Mouse (Mus musculus): Measurements from ENCODE around the gene Myocos. TPM values are rescaled to one million over a fixed set of nuclear protein-coding genes. Genes with fewer than 3 reads are reported as not detected.
A peak's percentile ranks its signal among the peaks of the same experiment; 100 is the strongest.
"Not testable (repeated sequence)": the region's sequence is repeated elsewhere in the genome, so short reads cannot be mapped to it uniquely, and the experiment has no call there.

The Myocos gene
- not detected for total RNA-seq (2021)
- long read RNA-seq, experiment 1: 0 reads
- long read RNA-seq, experiment 2: 0 reads

DNA sequence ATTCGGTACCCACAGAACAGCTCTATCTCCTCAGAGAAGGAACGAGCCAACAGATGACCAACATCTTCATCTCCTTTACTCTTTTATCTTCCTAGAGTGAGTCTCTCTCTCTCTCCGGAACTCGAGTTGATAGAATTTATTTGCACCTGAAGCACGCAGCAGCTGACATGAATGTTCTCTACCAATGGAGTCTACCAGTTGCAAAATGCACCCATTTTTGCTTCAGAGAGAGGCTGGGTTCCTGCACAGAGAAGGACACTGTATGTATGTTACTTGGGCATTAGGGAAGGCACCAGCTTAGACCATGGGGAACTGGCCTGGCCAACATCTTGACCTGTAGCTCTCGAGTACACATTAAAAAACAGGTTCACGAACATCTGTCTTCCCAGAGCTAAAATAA, at the start of gene Myocos:
Gene Myocos (minus strand): TSS at position 101 of the 400 bp plus-strand sequence.
- intact Hi-C loops (cut with DNase I): no loop called here
- DNase-seq: no peak

DNA sequence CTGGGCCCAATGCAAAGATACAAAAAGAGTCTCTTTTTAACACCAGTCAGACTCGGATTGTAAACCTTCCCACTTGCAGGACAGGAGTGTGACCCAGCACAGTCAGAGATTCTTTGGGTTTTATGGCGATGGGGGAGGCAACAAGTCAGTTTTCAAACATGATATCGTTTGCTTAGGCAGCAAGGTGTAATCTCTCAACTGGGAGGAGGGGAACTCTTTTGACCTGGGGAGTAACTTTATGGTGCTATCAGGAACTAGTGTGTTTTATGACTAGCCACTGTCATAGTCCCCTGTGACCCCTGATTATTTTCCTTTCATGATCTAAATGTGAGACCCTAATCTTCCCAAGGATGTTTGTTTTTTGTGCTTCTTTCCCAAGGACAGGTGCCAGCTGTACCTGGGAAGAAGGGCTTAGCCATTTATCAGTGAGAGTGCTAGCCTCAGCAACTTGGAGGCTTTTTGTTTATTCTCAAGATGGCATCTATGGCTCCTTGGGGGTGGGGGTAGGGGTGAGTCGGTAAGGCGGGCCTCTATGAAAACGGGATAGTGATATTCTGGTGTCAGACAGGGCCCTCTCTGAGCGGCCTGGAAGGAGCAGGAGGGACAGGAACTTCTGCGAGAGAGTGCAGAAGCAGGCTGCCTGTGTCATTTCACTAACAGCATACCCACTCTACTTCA, 42.5 kb upstream of the Myocos start:
- no peak for DNase-seq
- intact Hi-C loops (cut with DNase I): no loop called here

DNA sequence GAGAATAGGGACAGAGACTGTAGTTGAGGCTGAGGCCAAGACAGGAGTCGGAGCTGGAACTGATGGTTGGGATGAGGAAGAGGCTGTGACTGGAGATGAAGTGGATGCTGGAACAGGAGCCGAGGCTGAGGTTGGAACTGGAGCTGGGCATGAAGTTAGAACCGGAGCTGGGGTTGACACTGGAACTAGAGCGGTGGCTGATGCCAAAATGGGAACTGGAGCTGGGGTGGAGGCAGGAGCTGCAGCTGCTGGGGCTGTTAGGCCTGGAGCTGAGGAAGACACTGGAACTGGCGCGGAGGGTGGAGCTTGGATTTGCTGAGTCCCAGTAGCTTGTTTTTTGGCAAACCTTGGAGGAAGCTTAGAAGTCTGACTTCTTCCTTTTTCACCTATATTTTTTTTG, 39.8 kb upstream of the Myocos start:
- intact Hi-C loops (cut with DNase I): no loop called here
- peak; percentile 22 to 32 for DNase-seq

DNA sequence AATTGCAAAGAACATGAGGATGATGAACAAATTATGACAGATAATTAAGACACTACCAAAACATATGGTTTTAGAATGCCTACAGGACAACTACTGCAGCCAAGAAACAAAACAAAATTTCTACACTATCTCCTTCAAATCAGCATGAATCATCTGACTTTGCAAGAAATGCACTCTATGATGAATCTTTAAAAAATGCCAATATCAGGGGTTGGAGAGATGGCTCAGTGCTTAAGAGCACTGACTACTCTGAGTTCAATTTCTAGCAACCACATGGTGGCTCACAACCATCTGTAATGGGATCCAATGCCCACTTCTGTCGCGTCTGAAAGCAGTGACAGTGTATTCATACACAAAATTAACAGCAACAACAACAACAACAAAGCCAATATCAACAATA, 35.7 kb upstream of the Myocos start:
- intact Hi-C loops (cut with DNase I): no loop called here
- no peak for DNase-seq

DNA sequence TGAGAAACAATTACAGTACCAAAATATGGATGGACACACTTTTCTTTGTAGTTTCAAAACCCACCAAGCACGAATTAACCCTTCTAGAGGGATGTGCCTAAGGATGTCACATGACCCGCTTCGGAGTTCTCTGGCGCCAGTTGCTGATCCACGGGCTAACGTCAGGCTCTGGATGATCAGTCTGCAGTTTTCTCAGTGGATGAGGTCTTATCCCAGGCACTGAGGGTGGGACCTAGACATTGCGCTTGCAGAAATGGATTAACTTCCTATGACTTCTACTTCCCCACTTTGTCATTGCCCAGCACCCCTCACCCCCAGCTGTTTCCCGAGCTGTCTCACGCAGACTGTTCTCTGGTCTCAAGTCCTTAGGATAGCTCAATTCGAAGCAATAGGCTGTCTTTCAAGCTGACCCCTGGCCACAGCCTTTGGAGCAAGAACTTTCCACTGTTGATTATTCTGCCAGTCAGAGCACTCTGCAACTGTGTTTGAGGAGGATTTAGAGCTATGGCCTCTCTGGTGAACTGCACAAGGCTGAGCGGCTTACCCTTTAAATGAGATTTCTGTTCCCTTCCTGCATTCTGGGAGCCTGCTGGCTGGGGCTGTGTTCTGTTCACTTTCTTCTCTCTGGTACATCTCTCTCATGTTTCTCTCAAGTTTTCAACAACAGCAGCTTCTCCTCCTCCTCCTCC, 7.6 kb upstream of the Myocos start:
- DNase-seq: no peak
- intact Hi-C loops (cut with DNase I): loop anchor here (2.0 to 10.0 kb wide), 2 partner anchors 115 to 311 kb away; no protein-coding TSS in a partner anchor

DNA sequence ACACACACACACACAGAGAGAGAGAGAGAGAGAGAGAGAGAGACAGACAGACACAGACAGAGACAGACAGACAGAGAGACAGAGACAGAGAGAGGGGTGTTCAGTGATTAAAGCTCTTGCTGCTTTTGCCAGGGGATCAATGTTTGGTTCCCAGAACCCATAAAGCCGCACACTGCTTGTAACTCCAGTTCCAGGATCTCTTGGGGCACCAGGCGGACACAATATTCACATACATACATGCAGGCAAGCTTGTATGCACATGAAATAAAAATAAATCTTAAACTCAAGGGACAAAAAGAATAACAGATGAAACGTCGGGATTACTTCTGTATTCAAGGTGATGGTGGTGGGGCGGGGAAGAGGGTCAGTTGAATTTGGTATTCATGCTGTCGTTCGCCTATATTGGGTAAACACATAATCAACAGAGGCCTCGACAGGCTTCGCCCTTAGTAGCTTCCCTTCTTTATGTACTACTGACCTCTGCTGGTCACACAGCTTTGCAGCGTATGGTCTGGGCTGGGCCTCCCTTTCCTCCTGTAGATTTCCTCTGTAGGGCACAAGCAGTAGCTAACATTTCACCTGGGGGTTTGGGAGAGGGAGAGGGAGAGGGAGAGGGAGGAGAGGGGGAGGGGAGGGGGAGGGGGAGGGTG, 6.9 kb upstream of the Myocos start:
- DNase-seq: peak in 1 of 2 experiments; percentile 70
- intact Hi-C loops (cut with DNase I): loop anchor here (2.0 to 10.0 kb wide), 2 partner anchors 114 to 310 kb away; no protein-coding TSS in a partner anchor

DNA sequence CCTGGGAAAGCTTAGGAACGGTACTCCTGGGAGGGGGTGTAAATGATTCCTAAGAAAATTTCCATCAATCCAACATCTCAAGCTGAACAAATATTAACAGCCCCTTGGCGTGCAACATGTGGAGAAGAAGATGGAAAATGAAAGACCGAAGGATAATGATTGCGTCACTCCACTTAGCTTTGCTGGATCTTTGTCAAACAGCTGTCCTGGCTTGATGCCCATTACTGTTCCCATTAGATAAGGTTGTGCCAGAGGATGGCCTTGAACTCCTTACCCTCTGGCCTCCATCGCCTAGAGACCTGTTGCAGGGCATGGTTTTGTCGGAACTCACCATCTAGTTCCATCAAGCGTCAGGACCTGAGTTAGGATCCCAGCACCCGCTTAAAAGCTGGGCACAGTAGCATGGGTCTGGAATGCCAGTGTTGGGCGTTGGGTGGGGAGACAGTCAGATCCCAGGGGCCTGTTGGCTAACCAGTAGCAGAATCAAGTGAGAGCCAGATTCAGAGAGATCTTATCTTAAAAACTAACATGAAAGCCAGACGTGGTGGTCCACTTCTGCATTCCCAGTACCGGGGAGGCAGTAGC, 2.3 kb upstream of the Myocos start:
- intact Hi-C loops (cut with DNase I): loop anchor here (10.0 kb wide), 1 partner anchor 306 kb away; no protein-coding TSS in a partner anchor
- peak; percentile 40 to 57 for DNase-seq

DNA sequence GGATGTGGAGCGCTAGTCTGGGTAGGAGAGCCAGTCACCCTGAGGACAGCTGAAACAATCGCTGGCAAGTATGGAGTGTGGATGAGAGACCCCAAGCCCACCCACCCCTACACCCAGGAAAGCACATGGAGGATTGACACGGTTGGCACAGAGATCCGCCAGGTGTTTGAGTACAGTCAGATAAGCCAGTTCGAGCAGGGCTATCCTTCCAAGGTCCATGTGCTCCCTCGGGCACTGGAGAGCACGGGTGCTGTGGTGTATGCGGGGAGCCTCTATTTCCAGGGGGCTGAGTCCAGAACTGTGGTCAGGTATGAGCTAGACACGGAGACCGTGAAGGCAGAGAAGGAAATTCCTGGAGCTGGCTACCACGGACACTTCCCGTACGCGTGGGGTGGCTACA, 9.6 kb downstream of the Myocos start:
- no peak for DNase-seq
- intact Hi-C loops (cut with DNase I): loop anchor here (5.0 kb wide), 1 partner anchor 51 kb away; no protein-coding TSS in a partner anchor

DNA sequence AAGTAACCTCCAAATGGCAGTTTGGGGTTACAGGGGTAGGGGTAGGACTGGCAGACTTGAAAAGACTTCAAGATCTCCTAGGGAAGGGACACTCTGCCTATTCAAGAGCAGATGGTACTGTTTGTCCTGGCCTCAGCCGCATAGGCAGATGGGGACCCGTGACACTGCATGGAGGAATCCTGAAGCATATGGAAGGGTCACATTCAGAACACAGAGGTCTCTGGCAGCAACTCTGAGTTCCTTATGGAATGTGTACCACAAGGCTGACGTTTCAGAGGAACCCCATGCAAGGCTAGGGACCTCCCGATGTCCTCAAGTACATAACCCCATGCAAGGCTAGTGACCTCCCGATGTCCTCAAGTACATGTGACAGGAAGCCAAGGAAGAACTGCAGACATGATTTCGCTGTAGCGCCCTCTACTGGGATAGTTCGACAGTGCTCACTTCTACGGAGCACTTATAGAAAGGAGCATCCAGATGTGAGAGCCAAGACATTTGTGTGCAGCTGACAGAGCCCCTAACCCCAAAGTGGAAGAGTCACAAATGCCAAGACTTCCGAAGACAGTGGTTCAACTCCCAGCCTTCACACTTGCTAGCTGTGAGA, 11.8 kb downstream of the Myocos start:
- intact Hi-C loops (cut with DNase I): loop anchor here (5.0 kb wide), 1 partner anchor 49 kb away; no protein-coding TSS in a partner anchor

DNA sequence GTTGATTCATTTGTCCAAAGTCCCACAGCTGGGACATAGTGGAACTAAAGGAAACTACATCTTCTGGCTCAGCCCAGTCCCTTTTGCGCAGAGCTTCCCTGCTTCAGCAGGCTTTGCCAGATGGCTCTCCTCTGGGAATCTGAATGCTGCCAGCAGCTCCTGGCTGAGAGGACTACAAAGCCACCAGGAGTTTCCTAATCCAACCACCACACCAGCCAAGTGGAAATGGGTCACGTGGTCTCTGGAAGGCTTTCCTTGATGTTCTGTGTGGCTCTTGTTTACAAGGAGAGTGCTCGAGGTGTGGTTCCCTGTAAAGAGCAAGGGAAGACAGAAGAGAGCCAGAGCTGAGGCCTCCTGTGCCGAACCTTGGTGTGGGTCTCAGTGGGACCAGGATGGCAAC, 14.3 kb downstream of the Myocos start:
- intact Hi-C loops (cut with DNase I): no loop called here
- peak; percentile 88 to 96 for DNase-seq

More for the DNA sequence above, 11.8 kb downstream of the Myocos start:
- DNase-seq: no peak

DNA sequence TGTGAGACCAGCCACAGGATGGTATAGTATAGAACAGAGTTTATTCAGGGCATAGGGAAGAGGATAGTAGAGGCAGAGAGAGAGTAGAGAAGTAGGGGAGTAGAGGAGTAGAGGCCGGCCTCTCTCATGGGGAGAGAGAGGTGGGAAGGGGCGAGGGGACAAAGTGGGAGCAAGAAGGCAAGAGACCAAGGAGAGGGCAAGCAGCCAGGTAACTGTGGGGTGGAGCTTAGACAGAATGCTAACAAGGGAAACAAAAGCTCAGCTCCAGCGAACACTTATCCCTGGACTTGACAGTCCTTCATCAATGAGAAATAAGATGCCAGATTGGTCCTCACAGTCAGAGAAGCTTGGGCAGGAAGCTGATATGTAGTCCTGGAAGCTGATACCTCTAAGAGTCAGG, 15.4 kb downstream of the Myocos start:
- intact Hi-C loops (cut with DNase I): no loop called here
- DNase-seq: no peak

DNA sequence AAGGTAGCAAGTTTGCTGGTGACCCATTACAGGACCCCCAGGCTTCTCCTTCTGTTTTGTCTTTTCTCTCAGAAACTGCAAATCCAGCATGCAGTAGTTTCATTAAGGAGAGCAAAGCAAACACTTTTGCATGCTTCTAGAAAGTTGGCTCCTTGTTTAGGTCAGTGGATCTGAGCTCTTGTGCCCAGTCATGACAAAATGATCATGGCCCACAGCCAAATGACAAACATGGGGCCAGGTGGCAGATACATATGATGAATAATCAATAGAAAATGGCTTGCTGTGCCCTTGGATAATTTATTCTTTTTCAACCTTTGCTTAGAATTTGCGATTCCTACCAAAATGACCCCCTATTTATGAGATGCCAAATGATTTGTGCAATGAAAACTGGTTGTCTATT, 18.2 kb downstream of the Myocos start:
- intact Hi-C loops (cut with DNase I): no loop called here
- no peak for DNase-seq

DNA sequence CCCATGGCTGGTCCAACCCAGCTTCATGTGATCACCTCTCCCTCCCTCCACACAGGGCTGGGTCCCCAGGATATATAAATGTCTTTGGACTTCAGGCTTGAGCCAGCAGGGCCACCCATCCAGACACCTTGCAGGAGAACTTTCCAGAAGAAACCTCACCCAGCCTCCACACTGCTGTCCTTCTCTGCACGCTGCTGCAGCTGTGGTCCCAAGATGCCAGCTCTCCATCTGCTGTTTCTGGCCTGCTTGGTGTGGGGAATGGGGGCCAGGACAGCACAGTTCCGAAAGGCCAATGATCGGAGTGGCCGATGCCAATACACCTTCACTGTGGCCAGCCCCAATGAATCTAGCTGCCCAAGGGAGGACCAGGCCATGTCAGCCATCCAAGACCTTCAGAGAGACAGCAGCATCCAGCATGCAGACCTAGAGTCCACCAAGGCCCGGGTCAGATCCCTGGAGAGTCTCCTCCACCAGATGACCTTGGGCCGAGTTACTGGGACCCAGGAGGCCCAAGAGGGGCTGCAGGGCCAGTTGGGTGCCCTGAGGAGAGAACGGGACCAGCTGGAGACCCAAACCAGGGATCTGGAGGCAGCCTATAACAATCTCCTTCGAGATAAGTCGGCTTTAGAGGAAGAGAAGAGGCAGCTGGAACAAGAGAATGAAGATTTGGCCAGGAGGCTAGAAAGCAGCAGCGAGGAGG, 18.8 kb downstream of the Myocos start, which contains the start of gene Myoc:
Gene Myoc (plus strand): TSS at position 105 of the 700 bp plus-strand sequence.
- intact Hi-C loops (cut with DNase I): no loop called here
- DNase-seq: peak in 1 of 2 experiments; percentile 45

DNA sequence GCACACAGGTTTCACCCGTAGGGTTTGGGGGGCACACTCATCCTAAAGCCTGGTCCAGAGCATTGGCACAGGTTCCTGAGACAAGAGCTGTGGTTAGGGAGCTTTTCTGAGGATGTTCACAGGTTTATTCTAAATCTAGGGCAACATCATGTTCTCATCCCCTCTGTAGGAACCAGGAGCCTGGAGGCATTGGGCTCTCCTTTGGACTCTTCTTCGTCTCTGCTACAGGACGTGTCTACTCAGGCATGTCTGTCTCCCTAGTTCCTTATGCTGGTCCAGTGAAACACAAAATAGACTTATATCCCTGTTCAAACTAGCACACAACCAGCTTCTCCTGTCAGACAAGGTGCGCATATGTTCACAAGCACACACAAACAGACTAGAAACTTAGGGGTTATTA, 19.5 kb downstream of the Myocos start:
- intact Hi-C loops (cut with DNase I): no loop called here
- no peak for DNase-seq

DNA sequence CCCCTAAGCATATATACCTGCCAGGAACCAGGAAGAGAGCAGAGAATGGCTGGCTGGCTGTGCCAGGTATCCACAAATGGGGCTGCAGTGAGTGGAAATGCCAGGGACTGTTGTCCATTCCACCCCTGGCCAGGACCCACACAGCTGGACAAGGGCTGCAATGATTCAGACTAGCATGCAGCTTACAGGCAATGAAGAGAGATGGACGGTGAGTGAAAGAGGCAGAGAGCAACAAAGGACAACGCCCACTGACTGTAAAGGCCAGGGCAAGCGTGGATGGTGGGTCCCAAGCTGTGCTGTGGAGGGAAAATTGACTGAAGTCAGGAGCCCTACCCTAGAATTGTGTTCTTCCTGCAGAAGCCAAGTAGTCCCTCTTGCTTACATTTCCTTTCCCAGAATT, 21.5 kb downstream of the Myocos start:
- no peak for DNase-seq
- intact Hi-C loops (cut with DNase I): no loop called here

DNA sequence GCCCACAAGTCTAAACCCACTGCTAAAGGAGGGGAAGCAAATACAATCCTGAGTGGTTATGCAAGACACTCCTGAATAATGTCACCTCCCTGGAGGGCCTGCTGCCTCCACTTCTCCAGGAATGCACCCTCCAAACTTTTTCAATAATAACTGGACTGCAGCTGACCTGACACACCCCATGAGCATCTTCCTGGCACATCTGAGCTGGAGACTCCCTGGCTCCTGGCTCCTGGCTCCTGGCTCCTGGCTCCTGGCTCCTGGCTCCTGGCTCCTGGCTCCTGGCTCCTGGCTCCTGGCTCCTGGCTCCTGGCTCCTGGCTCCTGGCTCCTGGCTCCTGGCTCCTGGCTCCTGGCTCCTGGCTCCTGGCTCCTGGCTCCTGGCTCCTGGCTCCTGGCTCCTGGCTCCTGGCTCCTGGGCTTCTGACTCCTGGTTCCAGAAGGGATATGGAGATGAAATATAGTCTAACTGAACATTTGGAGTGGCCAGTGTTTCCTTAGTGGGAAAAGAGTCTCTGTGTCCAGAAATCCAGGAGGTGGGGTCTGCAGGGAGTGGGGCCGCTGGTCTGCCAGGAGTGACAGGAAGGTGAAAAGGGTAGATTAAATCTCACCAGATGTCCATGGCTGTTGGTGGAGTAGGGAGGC, 22.6 kb downstream of the Myocos start:
- intact Hi-C loops (cut with DNase I): not testable (repeated sequence)
- peak; percentile 58 to 61 for DNase-seq

DNA sequence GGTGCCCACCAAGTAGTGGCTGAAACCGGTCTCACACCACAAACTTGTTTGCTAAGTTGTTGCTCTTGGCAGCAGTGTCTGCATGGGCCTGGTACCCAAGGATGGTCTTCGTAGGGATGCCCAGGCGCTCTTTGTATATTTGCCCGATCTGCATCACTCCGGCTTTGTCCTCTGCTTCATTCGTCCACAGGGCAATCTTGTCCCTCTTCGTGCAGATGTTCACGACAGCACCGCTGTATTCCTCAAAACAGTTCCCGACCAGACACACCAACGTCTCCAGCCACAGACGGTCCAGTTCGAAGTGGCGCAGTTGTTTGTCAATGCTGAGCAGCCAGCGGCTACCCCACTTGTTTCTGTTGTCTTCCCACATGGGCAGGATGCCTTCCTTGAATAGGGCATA, 29.7 kb downstream of the Myocos start:
- intact Hi-C loops (cut with DNase I); DNase-seq: not testable (repeated sequence)

DNA sequence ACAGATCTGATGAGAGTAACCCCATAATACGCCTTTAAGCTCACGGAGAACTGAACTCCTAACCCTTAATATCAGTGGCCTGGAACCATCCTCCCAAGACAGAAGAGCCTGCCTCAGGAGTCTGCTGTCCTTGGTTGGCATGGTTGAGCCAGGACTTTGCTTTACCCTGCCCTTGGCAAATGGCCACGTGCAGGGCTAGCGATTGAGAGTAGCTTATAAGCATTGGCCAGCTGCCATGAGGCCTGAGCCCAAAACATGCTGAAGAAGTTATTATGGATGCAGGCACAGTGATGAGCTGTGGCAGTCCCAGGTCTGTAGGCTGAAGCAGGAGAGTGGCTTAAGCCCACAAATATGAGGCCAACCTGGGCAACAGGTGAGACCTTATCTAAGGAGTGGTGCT, 30.2 kb downstream of the Myocos start:
- DNase-seq; intact Hi-C loops (cut with DNase I): not testable (repeated sequence)

DNA sequence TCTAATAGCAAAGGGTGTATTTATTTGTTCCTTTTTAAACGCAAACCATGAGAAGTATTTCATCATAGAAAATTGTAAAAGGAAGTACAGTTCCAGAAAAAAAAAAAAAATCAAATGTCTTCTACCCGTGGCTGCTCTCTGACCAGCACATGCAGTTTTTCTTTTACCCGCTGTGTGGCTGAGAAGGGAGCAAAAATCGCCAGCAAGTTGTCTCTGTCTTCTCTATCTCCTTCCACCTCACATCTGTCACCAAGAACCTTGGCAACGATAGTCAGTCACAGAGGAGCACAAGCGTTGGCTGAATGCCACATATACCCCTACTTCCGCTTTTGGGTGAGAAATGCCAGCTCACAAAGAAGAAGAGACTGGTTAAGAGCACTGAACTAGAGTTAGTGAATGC, 32.8 kb downstream of the Myocos start:
- intact Hi-C loops (cut with DNase I): no loop called here
- no peak for DNase-seq
